Mouse (Mus musculus) kidney, postnatal 10 days (tissue): ENCODE results near the gene Ubac2.
A peak's percentile ranks its signal among the peaks of the same experiment; 100 is the strongest.

ENCODE experiments used
- DNase-seq: peaks from one replicate; pipeline ENCODE4 v3.0.0; 2021; ENCODE audit warnings: mixed read lengths

Gene Ubac2

GRCm38 (mm10) chr14:121927451-121927850 lies 49.0 kb downstream of the Ubac2 start:
- no peak for DNase-seq

GRCm38 (mm10) chr14:121928375-121929137 lies 50.1 kb downstream of the Ubac2 start:
- peak; percentile 82 for DNase-seq

GRCm38 (mm10) chr14:121929243-121929951 lies 51.0 kb downstream of the Ubac2 start:
- no peak for DNase-seq

- DNase-seq = no peak
Measured at GRCm38 (mm10) chr14:121930731-121931383, 52.4 kb downstream of the Ubac2 start.

GRCm38 (mm10) chr14:121931594-121931993 lies 53.2 kb downstream of the Ubac2 start:
- DNase-seq = no peak

GRCm38 (mm10) chr14:121932180-121932579 lies 53.8 kb downstream of the Ubac2 start:
- DNase-seq = no peak

GRCm38 (mm10) chr14:121933906-121934596 lies 55.6 kb downstream of the Ubac2 start:
- DNase-seq = no peak

GRCm38 (mm10) chr14:121934597-121934946 lies 56.2 kb downstream of the Ubac2 start:
- DNase-seq = no peak

GRCm38 (mm10) chr14:121936356-121936755 lies 57.9 kb downstream of the Ubac2 start:
- no peak for DNase-seq

GRCm38 (mm10) chr14:121936856-121937255 lies 58.4 kb downstream of the Ubac2 start:
- no peak for DNase-seq

- no peak for DNase-seq
Measured at GRCm38 (mm10) chr14:121937601-121938255, 59.3 kb downstream of the Ubac2 start.

GRCm38 (mm10) chr14:121938256-121939191 lies 60.1 kb downstream of the Ubac2 start:
- DNase-seq = no peak

- no peak for DNase-seq
Measured at GRCm38 (mm10) chr14:121939582-121939981, 61.2 kb downstream of the Ubac2 start.

- DNase-seq = no peak
Measured at GRCm38 (mm10) chr14:121946131-121946530, 67.7 kb downstream of the Ubac2 start.

- no peak for DNase-seq
Measured at GRCm38 (mm10) chr14:121946728-121947127, 68.3 kb downstream of the Ubac2 start.

GRCm38 (mm10) chr14:121947201-121947760 lies 68.9 kb downstream of the Ubac2 start:
- DNase-seq = no peak

- DNase-seq = no peak
Measured at GRCm38 (mm10) chr14:121947966-121948365, 69.5 kb downstream of the Ubac2 start.

- DNase-seq = no peak
Measured at GRCm38 (mm10) chr14:121949436-121949835, 71.0 kb downstream of the Ubac2 start.

- DNase-seq = no peak
Measured at GRCm38 (mm10) chr14:121949897-121950296, 71.5 kb downstream of the Ubac2 start.

GRCm38 (mm10) chr14:121951399-121952045 lies 73.1 kb downstream of the Ubac2 start:
- no peak for DNase-seq

GRCm38 (mm10) chr14:121952046-121952400 lies 73.6 kb downstream of the Ubac2 start:
- DNase-seq = no peak
